Mouse (Mus musculus) lung, postnatal 36 days (tissue): Measurements from ENCODE around the gene Fnbp1l.

Experiments used
- DNase-seq: peaks from one replicate; pipeline ENCODE4 v3.0.0; 2022; ENCODE audit warnings: mixed read lengths

The Fnbp1l gene

GRCm38 (mm10) chr3:122603229-122603628 lies 16.3 kb downstream of the Fnbp1l start:
- no peak for DNase-seq

- no peak for DNase-seq
Observed at GRCm38 (mm10) chr3:122602370-122602769, 17.1 kb downstream of the Fnbp1l start.

GRCm38 (mm10) chr3:122599291-122599690 lies 20.2 kb downstream of the Fnbp1l start:
- DNase-seq, result no peak

GRCm38 (mm10) chr3:122590804-122591203 lies 28.7 kb downstream of the Fnbp1l start:
- no peak for DNase-seq

- DNase-seq, result no peak
Observed at GRCm38 (mm10) chr3:122590346-122590745, 29.2 kb downstream of the Fnbp1l start.

- no peak for DNase-seq
Observed at GRCm38 (mm10) chr3:122586918-122587641, 32.4 kb downstream of the Fnbp1l start.

- no peak for DNase-seq
Observed at GRCm38 (mm10) chr3:122577360-122577759, 42.2 kb downstream of the Fnbp1l start.

GRCm38 (mm10) chr3:122574921-122575320 lies 44.6 kb downstream of the Fnbp1l start:
- no peak for DNase-seq

- DNase-seq, result peak; percentile 44
Observed at GRCm38 (mm10) chr3:122573426-122574286, 45.9 kb downstream of the Fnbp1l start.

- DNase-seq, result peak; percentile 37
Observed at GRCm38 (mm10) chr3:122566549-122566948, 53.0 kb downstream of the Fnbp1l start.

GRCm38 (mm10) chr3:122566112-122566511 lies 53.4 kb downstream of the Fnbp1l start:
- DNase-seq, result peak; percentile 15

- DNase-seq, result peak; percentile 71
Observed at GRCm38 (mm10) chr3:122565285-122565684, 54.2 kb downstream of the Fnbp1l start.

- no peak for DNase-seq
Observed at GRCm38 (mm10) chr3:122557766-122558165, 61.7 kb downstream of the Fnbp1l start.

GRCm38 (mm10) chr3:122551174-122551573 lies 68.3 kb downstream of the Fnbp1l start:
- peak; percentile 17 for DNase-seq

- DNase-seq, result no peak
Observed at GRCm38 (mm10) chr3:122547469-122547868, 72.0 kb downstream of the Fnbp1l start.

- no peak for DNase-seq
Observed at GRCm38 (mm10) chr3:122545346-122545745, 74.2 kb downstream of the Fnbp1l start.

GRCm38 (mm10) chr3:122540918-122541317 lies 78.6 kb downstream of the Fnbp1l start:
- DNase-seq, result no peak

GRCm38 (mm10) chr3:122539961-122540690 lies 79.4 kb downstream of the Fnbp1l start:
- no peak for DNase-seq

- no peak for DNase-seq
Observed at GRCm38 (mm10) chr3:122538851-122539250, 80.7 kb downstream of the Fnbp1l start.

- DNase-seq, result no peak
Observed at GRCm38 (mm10) chr3:122535938-122536703, 83.4 kb downstream of the Fnbp1l start.

GRCm38 (mm10) chr3:122528477-122528876 lies 91.0 kb downstream of the Fnbp1l start:
- no peak for DNase-seq

GRCm38 (mm10) chr3:122521294-122521693 lies 98.2 kb downstream of the Fnbp1l start:
- no peak for DNase-seq
